Mouse (Mus musculus) adipocyte (in vitro differentiated cells): ENCODE results near the gene Wnt8b.

Experiments
- DNase-seq: peaks from one replicate; pipeline ENCODE4 v3.0.0-alpha.2; 2016; ENCODE audit warnings: low spot score

Gene Wnt8b

GRCm38 (mm10) chr19:44554861-44555590 is 61.8 kb downstream of the Wnt8b start, which contains the start of gene Ndufb8:
TSS of gene Ndufb8 (minus strand) at chr19:44555440.
- DNase-seq = peak; percentile 95

DNA sequence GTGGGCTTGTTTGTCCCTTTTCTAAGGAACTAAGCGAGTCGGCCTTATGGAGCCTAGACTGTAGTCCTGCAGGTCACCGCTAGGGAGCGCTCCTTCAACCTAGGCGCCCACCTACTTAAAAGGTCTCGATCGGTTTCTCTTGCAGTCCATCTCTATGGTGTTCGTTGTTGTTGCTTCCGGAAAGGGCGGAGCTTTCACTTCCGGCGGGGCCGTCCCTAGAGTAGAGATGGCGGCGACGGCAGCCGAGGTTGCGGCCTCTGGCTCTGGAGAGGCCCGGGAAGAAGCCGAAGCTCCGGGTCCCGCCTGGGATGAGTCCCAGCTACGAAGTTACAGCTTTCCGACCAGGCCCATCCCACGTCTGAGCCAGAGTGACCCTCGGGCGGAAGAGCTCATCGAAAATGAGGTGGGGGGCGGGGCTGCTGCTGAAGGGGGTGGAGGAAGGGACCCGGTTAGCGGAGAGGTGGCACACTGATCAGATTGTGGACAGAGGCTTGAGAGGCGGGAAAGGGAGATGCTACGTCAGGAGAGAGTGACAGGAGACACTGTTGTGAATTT is 69.5 kb downstream of the Wnt8b start, which contains the start of gene Hif1an:
TSS of gene Hif1an (plus strand) at position 199 of the 555 bp plus-strand sequence.
- peak; percentile 99 for DNase-seq
